Mouse (Mus musculus): ENCODE results near the gene Hdac4. TPM values are rescaled to one million over a fixed set of nuclear protein-coding genes. Genes with fewer than 3 reads are reported as not detected.

Hdac4 gene
- polyA plus RNA-seq, 1 experiment from 2014 or later = 22.0 TPM

- ATAC-seq (ENCODE audit: low FRiP score, low TSS enrichment) = no peak
- Histone ChIP-seq H3K27me3 (ENCODE audit: control insufficient read depth, insufficient read depth, low read length) (no peaks in the 10 kb centered on the region), H3K9ac (ENCODE audit: low read depth, low read length) (no peak overlapping the region), H3K4me3 (ENCODE audit: low read length) (no peak overlapping the region), H3K27ac (ENCODE audit: low read depth, low read length) (no peak overlapping the region), H3K4me2 (replicated peaks; ENCODE audit: low read depth, low read length) (no peak overlapping the region), H3K36me3 (ENCODE audit: control insufficient read depth, insufficient read depth, low read length) (no peaks in the 10 kb centered on the region), H3K4me1 (ENCODE audit: control insufficient read depth, insufficient read depth, low read length) (no peaks in the 10 kb centered on the region), H3K9me3 (ENCODE audit: control insufficient read depth, low read length) (no peaks in the 10 kb centered on the region)
- WGBS = 79% methylated on average over 7 of the region's 7 CpGs
Observed at GRCm38 (mm10) chr1:91922235-91923152, 273.0 kb downstream of the Hdac4 start.

GRCm38 (mm10) chr1:91921702-91922101 is 273.8 kb downstream of the Hdac4 start:
- no peaks in the 10 kb centered on the region for H3K9me3 ChIP-seq (ENCODE audit: control insufficient read depth, low read length)
- H3K9ac ChIP-seq (ENCODE audit: low read depth, low read length) = no peak overlapping the region
- no peak overlapping the region for H3K27ac ChIP-seq (ENCODE audit: low read depth, low read length)
- no peak overlapping the region for H3K4me2 ChIP-seq (replicated peaks; ENCODE audit: low read depth, low read length)
- WGBS = 81% methylated on average over 4 of the region's 4 CpGs
- no peaks in the 10 kb centered on the region for H3K27me3 ChIP-seq (ENCODE audit: control insufficient read depth, insufficient read depth, low read length)
- H3K4me1 ChIP-seq (ENCODE audit: control insufficient read depth, insufficient read depth, low read length) = no peaks in the 10 kb centered on the region
- no peaks in the 10 kb centered on the region for H3K36me3 ChIP-seq (ENCODE audit: control insufficient read depth, insufficient read depth, low read length)
- no peak for ATAC-seq (ENCODE audit: low FRiP score, low TSS enrichment)
- no peak overlapping the region for H3K4me3 ChIP-seq (ENCODE audit: low read length)

DNA sequence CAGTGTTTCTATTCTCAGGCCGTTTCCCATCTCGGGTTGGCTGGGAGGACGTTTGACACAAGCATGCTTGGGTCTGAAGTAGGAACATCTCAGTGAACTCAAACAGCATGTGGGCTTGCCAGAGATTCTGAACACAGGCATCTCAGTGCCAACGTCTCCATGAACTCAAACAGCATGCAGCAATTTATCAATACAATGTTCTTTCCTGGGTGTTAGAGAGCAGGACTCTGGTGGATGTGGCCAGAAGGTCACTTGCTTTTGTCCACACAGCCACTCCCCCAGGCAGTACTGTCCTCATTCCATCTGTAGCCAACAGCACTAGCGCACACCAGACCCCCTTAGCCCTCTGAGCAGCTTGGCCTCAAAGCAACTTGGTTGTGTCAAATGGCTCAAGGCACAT is 274.2 kb downstream of the Hdac4 start:
- ATAC-seq (ENCODE audit: low FRiP score, low TSS enrichment) = no peak
- Histone ChIP-seq H3K36me3 (ENCODE audit: control insufficient read depth, insufficient read depth, low read length) (no peaks in the 10 kb centered on the region), H3K9me3 (ENCODE audit: control insufficient read depth, low read length) (no peaks in the 10 kb centered on the region), H3K4me3 (ENCODE audit: low read length) (no peak overlapping the region), H3K27ac (ENCODE audit: low read depth, low read length) (no peak overlapping the region), H3K4me1 (ENCODE audit: control insufficient read depth, insufficient read depth, low read length) (no peaks in the 10 kb centered on the region), H3K27me3 (ENCODE audit: control insufficient read depth, insufficient read depth, low read length) (no peaks in the 10 kb centered on the region), H3K9ac (ENCODE audit: low read depth, low read length) (no peak overlapping the region), H3K4me2 (replicated peaks; ENCODE audit: low read depth, low read length) (no peak overlapping the region)
- 70% methylated on average over 5 of the region's 5 CpGs for WGBS

GRCm38 (mm10) chr1:91920038-91920589 is 275.4 kb downstream of the Hdac4 start:
- 44% methylated on average over 7 of the region's 7 CpGs for WGBS
- Histone ChIP-seq H3K9me3 (ENCODE audit: control insufficient read depth, low read length) (no peaks in the 10 kb centered on the region), H3K27me3 (ENCODE audit: control insufficient read depth, insufficient read depth, low read length) (no peaks in the 10 kb centered on the region), H3K4me2 (replicated peaks; ENCODE audit: low read depth, low read length) (no peak overlapping the region), H3K27ac (ENCODE audit: low read depth, low read length) (no peak overlapping the region), H3K36me3 (ENCODE audit: control insufficient read depth, insufficient read depth, low read length) (no peaks in the 10 kb centered on the region), H3K9ac (ENCODE audit: low read depth, low read length) (no peak overlapping the region), H3K4me1 (ENCODE audit: control insufficient read depth, insufficient read depth, low read length) (no peaks in the 10 kb centered on the region), H3K4me3 (ENCODE audit: low read length) (no peak overlapping the region)
- no peak for ATAC-seq (ENCODE audit: low FRiP score, low TSS enrichment)

GRCm38 (mm10) chr1:91918257-91918800 is 277.2 kb downstream of the Hdac4 start:
- no peak overlapping the region for H3K4me2 ChIP-seq (replicated peaks; ENCODE audit: low read depth, low read length)
- no peaks in the 10 kb centered on the region for H3K36me3 ChIP-seq (ENCODE audit: control insufficient read depth, insufficient read depth, low read length)
- no peak for ATAC-seq (ENCODE audit: low FRiP score, low TSS enrichment)
- no peaks in the 10 kb centered on the region for H3K9me3 ChIP-seq (ENCODE audit: control insufficient read depth, low read length)
- H3K27me3 ChIP-seq (ENCODE audit: control insufficient read depth, insufficient read depth, low read length) = no peaks in the 10 kb centered on the region
- H3K9ac ChIP-seq (ENCODE audit: low read depth, low read length) = no peak overlapping the region
- WGBS = 79% methylated on average over 10 of the region's 10 CpGs
- no peak overlapping the region for H3K4me3 ChIP-seq (ENCODE audit: low read length)
- H3K4me1 ChIP-seq (ENCODE audit: control insufficient read depth, insufficient read depth, low read length) = 0 out of 2 replicates have a peak, but pooled peaks cover under 1% of the 10 kb centered on the region
- H3K27ac ChIP-seq (ENCODE audit: low read depth, low read length) = no peak overlapping the region

DNA sequence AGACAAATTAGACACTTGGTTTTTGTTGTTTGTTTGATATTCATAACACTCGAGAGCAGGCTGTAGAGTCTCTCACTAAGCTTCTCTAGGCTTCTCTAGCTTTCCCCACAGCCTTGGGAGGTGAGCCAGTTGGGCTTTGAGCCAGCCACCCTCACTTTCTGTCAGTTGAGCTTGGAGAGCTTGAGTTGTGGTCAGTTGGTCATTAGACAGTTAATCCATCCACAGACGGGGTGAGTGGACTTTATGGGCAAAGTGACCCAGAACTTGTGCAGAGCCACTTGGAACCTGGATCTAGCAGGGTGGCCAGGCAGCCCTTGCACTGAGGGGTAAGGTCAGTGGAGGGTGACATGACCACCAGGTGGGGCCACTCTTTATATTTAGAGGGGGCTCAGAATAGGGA is 277.9 kb downstream of the Hdac4 start:
- no peaks in the 10 kb centered on the region for H3K36me3 ChIP-seq (ENCODE audit: control insufficient read depth, insufficient read depth, low read length)
- 46% methylated on average over 2 of the region's 2 CpGs for WGBS

DNA sequence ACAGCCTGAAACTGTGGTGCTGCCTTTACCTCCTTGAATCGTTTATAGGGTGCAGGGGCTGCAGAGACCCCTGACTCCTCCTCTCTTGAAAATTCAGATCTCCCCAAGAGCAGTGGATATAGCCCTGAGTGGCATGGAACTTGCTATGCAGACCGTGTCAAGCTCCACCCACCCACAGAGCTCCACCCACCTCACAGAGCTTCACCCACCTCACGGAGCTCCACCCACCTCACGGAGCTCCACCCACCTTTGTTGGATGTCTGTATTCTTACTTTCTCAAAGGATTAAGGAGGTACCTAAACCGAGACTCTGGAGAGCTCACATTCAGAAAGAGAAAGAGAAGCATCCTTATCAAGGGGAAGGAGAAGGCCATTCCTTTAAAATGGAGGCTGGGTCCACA is 279.5 kb downstream of the Hdac4 start:
- 79% methylated on average over 5 of the region's 5 CpGs for WGBS
- Histone ChIP-seq H3K27me3 (ENCODE audit: control insufficient read depth, insufficient read depth, low read length) (no peaks in the 10 kb centered on the region), H3K4me2 (replicated peaks; ENCODE audit: low read depth, low read length) (no peak overlapping the region), H3K27ac (ENCODE audit: low read depth, low read length) (no peak overlapping the region), H3K9me3 (ENCODE audit: control insufficient read depth, low read length) (no peaks in the 10 kb centered on the region), H3K36me3 (ENCODE audit: control insufficient read depth, insufficient read depth, low read length) (no peaks in the 10 kb centered on the region), H3K4me1 (ENCODE audit: control insufficient read depth, insufficient read depth, low read length) (peaks cover 7% of the 10 kb centered on the region; the same call in 1 of the 2 replicates), H3K4me3 (ENCODE audit: low read length) (no peak overlapping the region), H3K9ac (ENCODE audit: low read depth, low read length) (no peak overlapping the region)
- ATAC-seq (ENCODE audit: low FRiP score, low TSS enrichment) = no peak

More for the DNA sequence above, 277.9 kb downstream of the Hdac4 start:
- Histone ChIP-seq H3K4me1 (ENCODE audit: control insufficient read depth, insufficient read depth, low read length) (0 out of 2 replicates have a peak, but pooled peaks cover 4% of the 10 kb centered on the region), H3K27ac (ENCODE audit: low read depth, low read length) (no peak overlapping the region), H3K9me3 (ENCODE audit: control insufficient read depth, low read length) (no peaks in the 10 kb centered on the region), H3K27me3 (ENCODE audit: control insufficient read depth, insufficient read depth, low read length) (no peaks in the 10 kb centered on the region), H3K9ac (ENCODE audit: low read depth, low read length) (no peak overlapping the region), H3K4me3 (ENCODE audit: low read length) (no peak overlapping the region), H3K4me2 (replicated peaks; ENCODE audit: low read depth, low read length) (no peak overlapping the region)
- no peak for ATAC-seq (ENCODE audit: low FRiP score, low TSS enrichment)

DNA sequence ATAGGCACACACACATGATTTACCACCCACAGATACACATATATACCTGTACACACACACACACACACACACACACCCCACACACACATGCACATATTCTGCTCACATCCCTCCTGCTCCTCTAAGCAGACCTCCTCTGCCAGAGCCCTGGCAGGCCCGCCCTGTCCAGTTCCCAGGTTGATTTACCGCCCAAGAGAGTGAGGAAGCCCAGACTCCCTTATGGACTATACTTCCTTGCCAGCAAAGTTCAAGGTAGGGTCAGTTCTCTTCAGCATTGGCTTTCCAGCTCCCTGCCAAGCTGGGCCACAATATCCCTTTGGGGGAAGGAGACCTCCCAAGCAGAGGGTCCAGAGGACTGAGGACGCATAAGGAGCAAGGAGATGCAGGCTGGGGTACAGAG is 280.9 kb downstream of the Hdac4 start:
- no peak overlapping the region for H3K4me3 ChIP-seq (ENCODE audit: low read length)
- no peaks in the 10 kb centered on the region for H3K9me3 ChIP-seq (ENCODE audit: control insufficient read depth, low read length)
- H3K27me3 ChIP-seq (ENCODE audit: control insufficient read depth, insufficient read depth, low read length) = no peaks in the 10 kb centered on the region
- 30% methylated on average over 3 of the region's 3 CpGs for WGBS
- no peaks in the 10 kb centered on the region for H3K36me3 ChIP-seq (ENCODE audit: control insufficient read depth, insufficient read depth, low read length)
- H3K9ac ChIP-seq (ENCODE audit: low read depth, low read length) = no peak overlapping the region
- no peak overlapping the region for H3K4me2 ChIP-seq (replicated peaks; ENCODE audit: low read depth, low read length)
- ATAC-seq (ENCODE audit: low FRiP score, low TSS enrichment) = 0 out of 2 replicates have a peak, but pooled peaks have one; percentile 40
- H3K27ac ChIP-seq (ENCODE audit: low read depth, low read length) = no peak overlapping the region; the same call in 1 of the 2 replicates
- H3K4me1 ChIP-seq (ENCODE audit: control insufficient read depth, insufficient read depth, low read length) = peaks cover 7% of the 10 kb centered on the region; the same call in 1 of the 2 replicates

DNA sequence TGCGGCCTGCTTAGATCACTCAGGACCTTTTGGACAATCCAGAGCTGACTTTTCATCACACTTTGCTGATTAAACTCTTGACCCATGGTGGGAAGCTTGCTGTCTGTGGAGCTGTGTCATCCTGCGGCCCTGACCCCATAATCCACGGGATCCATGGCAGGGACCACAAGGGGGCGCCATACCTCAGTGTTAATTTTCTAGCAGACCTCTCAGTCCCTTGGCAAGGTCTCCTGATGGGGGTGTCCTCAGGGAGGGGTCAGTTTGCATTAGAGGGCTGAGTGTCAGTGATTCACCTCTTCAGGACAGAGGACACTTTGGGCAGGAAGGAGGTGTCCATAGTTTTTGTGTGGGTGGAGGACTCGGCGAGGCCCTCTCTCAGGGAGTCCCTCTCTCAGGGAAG is 281.6 kb downstream of the Hdac4 start:
- Histone ChIP-seq H3K4me3 (ENCODE audit: low read length) (no peak overlapping the region), H3K36me3 (ENCODE audit: control insufficient read depth, insufficient read depth, low read length) (no peaks in the 10 kb centered on the region), H3K27ac (ENCODE audit: low read depth, low read length) (no peak overlapping the region), H3K4me2 (replicated peaks; ENCODE audit: low read depth, low read length) (no peak overlapping the region), H3K9me3 (ENCODE audit: control insufficient read depth, low read length) (no peaks in the 10 kb centered on the region), H3K9ac (ENCODE audit: low read depth, low read length) (no peak overlapping the region), H3K27me3 (ENCODE audit: control insufficient read depth, insufficient read depth, low read length) (no peaks in the 10 kb centered on the region), H3K4me1 (ENCODE audit: control insufficient read depth, insufficient read depth, low read length) (peaks cover 7% of the 10 kb centered on the region; the same call in 1 of the 2 replicates)
- 52% methylated on average over 6 of the region's 6 CpGs for WGBS
- ATAC-seq (ENCODE audit: low FRiP score, low TSS enrichment) = no peak
